Mouse (Mus musculus) adrenal gland, postnatal 10 days (tissue): ENCODE data around the gene Ppil4. TPM values are rescaled to one million over a fixed set of nuclear protein-coding genes. Genes with fewer than 3 reads are reported as not detected.

Experiments
- DNase-seq: peaks from one replicate; pipeline ENCODE4 v3.0.0; 2021; ENCODE audit warnings: mixed read lengths
- microRNA-seq: library from miRNA; unstranded; fragments of <30 nt; microRNA quantifications from one replicate; pipeline ENCODE4 v1.2.0, GENCODE M21; 2021
- total RNA-seq, 2 experiments: library from RNA; stranded (reverse); gene quantifications; 2 replicates each; pipeline ENCODE4 v1.2.3; 2021

Gene Ppil4
- total RNA-seq, 2 experiments from 2014 or later, result 22.8 to 25.0 TPM

GRCm38 (mm10) chr10:7861259-7861936 is 68.7 kb downstream of the Ppil4 start:
- DNase-seq, result no peak

- DNase-seq, result no peak
Observed at GRCm38 (mm10) chr10:7861937-7862657, 69.4 kb downstream of the Ppil4 start.

DNA sequence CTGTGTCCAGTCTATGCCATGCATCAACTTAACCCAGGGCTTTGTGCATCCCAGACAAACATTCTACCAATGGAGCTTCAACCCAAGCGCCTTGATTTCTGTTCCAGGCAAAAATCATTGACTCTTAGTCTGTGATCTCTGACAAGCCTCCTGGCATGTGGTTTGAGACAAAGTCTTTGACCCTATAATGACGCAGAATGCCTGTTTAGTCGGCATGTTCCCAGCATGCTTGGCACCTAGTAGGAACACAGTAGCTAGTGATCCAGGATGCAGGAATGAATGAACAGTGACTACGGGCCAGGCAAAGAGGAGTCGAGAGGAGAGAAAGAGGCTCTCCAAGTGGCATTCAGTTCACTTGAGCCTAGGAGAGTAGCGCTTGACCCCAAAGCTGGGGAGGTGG is 70.7 kb downstream of the Ppil4 start:
- no peak for DNase-seq

- peak; percentile 43 for DNase-seq
Observed at GRCm38 (mm10) chr10:7864184-7864583, 71.5 kb downstream of the Ppil4 start.

DNA sequence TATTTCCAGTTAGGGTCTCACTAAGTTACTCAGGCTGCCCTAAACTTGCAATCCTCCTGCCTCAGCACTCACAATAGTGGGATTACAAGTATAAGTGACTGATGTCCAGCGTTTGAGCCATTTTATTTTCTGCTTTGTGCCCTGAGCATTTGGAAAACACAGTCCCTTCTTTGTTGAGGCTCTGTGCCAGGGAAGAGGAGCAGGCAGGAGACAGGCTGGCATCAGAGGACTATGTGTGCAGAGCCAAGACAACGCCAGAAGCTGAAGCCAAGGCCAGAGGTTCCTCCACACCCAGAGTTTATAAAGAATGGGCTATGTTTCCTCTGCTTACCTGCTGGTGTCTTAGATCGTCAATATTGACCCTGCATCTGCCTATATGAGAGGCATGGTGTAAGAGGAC is 72.1 kb downstream of the Ppil4 start:
- no peak for DNase-seq

DNA sequence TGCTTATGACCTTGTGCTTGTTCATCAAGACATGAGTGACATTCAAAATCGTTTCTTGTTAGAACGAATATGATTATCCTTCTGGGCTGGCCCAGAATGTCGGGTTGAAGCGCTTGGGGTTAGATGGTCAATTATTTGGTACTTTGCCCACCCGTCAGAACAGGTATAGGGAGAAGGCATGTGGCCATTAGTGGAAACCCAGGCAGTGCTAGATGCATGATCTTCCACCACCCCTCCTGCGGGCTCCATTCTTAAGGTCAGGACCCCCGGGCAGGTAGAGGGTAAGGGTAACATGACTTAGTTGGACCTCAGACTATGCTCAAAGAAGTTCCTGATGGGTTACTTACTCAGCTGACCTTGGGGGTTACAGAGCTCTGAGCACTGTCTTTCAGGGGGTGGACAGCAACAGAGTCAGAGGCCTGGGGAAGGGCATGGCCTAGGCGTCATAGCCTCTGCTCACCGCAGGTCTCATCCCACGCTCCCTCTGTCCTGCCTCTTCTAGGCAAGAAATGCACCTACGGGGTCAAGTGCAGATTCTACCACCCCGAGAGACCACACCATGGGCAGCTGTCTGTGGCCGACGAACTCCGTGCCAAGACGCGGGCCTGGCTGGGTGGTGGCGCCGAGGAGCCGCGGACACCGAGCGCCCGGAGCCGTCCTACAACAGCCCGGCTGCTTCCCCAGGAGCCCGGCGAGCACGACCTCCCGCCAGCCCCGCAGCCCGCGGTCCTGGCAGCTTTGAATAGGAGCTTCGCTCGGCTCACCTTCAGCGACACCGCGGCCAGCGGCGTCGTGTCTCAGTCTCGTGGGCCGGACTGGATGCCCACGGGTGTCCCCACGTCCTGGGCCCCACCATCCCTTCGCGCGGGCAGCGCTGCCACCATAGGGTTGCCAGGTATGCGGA is 74.3 kb downstream of the Ppil4 start:
- DNase-seq, result peak; percentile 68

GRCm38 (mm10) chr10:7867666-7868030 is 75.0 kb downstream of the Ppil4 start:
- no peak for DNase-seq

DNA sequence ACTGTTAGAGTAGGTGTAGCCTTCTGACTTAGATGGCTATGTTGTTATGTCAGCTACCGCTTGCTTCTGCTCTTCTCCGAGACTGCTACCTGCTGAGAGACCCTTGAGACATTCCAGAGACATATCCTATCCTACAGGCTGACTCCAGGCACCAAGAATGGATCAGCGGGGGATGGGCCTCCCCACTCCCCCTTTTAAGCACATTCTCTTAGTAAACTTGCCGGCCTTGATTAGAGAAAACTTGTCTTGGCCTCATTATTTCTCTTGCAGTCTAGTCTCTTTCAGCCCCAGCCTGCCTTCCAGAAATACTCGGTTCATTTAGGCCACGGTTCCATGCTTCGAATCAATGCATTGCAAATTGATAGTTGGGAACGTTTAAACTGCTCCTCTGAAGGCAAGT is 77.1 kb downstream of the Ppil4 start:
- DNase-seq, result no peak

DNA sequence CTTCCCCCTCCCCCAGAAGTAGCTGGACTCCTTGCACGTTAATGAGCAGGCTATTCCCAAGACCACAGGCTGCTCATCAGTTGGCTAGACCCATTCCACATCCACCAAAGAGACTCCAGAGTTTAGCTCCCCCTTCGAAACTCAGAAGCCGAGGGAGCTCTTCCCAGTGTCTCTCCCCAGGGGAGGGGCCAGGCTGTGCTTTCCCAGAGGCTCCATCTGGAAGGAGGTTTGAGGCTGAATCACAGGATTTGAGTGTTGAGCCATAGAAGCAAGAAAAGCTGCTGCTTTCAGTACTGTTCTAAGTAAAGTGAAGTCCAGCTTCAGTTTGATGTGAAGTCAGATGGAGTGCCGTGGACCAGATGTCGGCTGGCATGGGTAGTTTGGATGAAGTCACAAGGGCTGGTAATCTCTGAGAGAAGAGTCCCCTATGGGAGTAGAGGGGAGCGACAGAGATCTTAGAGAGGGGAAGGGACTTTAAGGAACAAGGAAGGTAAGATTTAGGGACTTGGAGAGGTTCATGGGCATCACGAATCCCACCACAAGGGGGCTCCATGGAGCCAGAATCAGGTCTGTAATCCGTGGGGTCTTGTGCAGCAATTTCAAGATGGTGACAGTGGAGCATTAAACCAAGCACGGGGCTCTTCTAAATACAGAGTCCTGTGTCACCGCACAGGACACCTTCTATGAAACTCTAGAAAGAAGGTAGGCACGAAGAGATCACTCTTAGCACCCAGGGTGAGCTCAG is 78.1 kb downstream of the Ppil4 start:
- DNase-seq, result peak; percentile 46

DNA sequence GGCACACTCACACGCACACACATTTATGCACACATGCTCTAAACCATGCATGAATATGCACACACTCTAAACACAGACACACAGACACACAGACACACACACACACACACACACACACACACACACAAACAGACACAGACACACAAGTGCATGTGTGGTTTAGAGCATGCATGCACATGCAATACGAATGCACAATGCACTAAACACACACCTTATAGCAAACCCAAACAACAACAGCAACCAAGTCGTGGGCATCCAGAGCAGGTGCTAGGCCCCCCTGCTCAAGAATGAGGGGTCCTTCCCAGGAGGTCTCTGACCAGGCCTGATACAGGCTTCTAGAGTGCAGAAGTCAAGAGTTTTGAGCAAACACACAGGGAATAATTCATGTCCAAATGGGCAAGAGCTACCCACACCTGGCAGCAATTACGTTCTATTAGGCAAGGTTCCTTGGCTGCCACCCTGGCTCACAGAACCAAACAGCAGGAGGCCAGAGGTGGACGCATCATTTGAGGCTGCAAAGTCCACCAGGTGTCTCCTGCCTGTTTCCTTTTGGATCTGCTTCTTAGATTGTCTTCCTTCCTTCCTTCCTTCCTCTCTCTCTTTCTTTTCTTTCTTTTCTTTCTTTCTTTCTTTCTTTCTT is 78.8 kb downstream of the Ppil4 start:
- peak; percentile 40 for DNase-seq

Small RNAs within 50 kb of the gene (microRNA-seq; reads per million reads assigned to microRNA genes)
- not detected for gene Mir5104

Other genes with a start within 250 kb of the Ppil4 start
- 10 to 100 TPM; 12.9 to 16.5 TPM for gene Lrp11, start 203.1 kb upstream of the Ppil4 start, total RNA-seq
- 10 to 100 TPM; 11.7 to 14.4 TPM for gene Nup43, start 125.4 kb upstream of the Ppil4 start, total RNA-seq
- gene Pcmt1, start 111.8 kb upstream of the Ppil4 start, total RNA-seq, result 10 to 100 TPM; 66.8 to 71.3 TPM
- 10 to 100 TPM; 45.2 to 47.0 TPM for gene Lats1, start 111.7 kb upstream of the Ppil4 start, total RNA-seq
- 10 to 100 TPM; 30.3 to 31.7 TPM for gene Katna1, start 66.9 kb upstream of the Ppil4 start, total RNA-seq
- 100 to 1,000 TPM; 206 to 214 TPM for gene Ginm1, start 67 bp upstream of the Ppil4 start, total RNA-seq
- 1 to 10 TPM in 1 of 2 experiments, under 1 TPM in 1; 1.00 to 1.1 TPM for gene Zc3h12d, start 39.6 kb downstream of the Ppil4 start, total RNA-seq
- gene Tab2, start 163.3 kb downstream of the Ppil4 start, total RNA-seq, result 10 to 100 TPM; 59.9 to 61.7 TPM